Mouse (Mus musculus): ENCODE measurements around the gene Pcdh7.

DNA sequence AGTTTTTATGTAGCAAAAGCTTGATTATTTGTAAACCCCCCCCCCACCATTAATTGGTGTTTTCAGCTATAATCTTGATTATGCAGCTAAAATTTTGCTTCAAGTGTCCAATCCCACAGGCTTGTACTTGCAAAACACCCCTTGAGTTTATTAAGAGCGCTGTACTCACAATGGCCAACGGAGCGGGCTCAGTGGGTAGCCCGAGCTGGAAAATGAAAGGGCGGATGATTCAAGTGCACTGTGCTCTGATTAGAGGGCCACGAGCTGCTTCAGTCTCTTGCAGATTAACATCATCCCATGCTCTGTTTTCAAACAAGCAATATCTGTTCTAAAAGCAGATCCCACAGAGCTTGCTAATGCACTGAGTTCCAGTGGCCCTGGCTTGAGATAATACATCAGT lies 53.4 kb downstream of the Pcdh7 start:
- TF ChIP-seq EP300 (IDR thresholded peaks at IDR 0.05; ENCODE audit: low read depth) = no peak
- TF ChIP-seq CTCF (IDR thresholded peaks at IDR 0.05; ENCODE audit: low read depth) = no peak

Measured in liver, embryonic 14.5 days (tissue).